Mouse (Mus musculus) liver (tissue): ENCODE results near the gene Rapgefl1.
A peak's percentile ranks its signal among the peaks of the same experiment; 100 is the strongest.

Experiments
- DNase-seq: peaks from one replicate; pipeline ENCODE4 v3.0.0-alpha.2; 2020; ENCODE audit warnings: mixed read lengths

Gene Rapgefl1

DNA sequence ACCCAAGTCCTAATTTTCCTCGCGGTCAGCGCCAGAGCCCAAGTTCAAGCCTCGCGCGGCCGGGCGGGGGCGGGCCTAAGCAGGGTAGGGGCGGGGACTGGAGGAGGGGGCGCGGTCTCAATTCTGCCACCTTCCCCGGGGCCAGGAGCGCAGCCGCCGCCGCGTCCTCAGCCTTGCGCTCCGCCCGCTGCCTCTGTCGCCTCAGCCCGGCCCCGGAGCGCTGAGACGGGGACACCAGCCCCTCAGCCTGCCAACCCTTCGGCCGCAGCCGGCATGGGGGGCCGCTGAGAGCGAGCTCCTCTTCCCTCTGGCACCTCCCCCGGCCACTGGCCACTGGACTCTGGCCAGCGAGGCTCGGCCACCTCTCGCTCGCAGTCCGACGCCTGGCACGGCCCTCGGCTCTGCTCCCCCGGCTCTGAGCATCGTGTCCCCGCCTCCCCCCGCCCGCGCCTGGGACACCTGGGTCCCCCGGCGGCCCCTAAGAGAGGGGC is at the start of gene Rapgefl1:
TSS of gene Rapgefl1 (plus strand) at position 135 of the 491 bp plus-strand sequence.
- peak; percentile 85 for DNase-seq

DNA sequence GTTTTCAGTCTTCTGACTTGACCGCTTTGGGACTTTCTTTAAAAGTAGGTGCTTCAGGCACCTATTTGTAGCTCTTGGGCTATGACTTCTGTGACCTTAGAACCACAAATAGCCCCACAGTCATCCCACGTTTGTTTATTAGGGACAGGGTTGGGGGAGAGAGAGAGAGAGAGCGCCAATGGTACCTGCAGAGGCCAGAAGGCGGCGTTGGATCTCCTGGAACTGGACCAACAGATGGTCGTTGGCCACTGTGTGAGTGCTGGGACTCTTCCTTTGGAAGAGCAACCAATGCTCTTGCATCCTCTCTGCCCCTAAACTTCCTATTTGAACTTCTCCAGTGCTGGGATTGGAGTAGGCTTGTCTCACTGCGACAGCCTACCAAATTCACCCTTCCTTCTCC is 49.4 kb upstream of the Rapgefl1 start:
- no peak for DNase-seq

DNA sequence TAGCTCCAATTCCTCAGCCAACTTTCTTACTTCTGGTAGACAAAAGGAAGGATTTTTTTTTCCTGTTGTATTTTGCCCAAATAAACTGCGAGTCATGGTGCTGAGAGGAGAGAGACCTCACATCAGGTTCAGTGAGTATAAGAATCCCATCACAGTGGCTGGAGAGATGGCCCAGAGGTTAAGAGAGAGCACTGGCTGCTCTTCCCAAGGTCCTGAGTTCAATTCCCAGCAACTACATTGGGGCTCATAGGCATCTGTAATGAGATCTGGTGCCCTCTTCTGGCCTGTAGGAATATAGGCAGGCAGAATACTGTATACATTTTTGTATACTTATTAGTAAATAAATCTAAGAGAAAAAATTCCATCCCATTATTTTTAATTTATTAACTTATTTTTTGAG is 48.9 kb upstream of the Rapgefl1 start:
- no peak for DNase-seq

DNA sequence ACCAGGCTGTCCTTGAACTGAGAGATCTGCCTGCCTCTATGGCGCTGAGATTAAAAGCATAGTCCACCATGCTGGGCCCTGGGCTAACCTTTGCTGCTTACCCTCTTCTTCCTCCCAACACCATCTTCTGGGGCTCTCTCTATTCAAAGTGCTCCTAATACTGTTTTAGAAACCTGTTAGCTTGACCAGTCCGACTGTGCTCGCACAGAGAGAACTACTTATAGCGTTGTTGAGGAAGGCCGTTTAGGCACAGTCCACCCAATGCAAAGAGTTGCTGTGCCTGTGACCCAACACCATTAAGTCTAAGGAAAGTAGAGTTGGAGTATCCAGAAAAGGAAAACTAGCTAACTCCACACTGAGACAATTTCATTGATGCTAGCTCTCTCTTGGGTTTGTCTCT is 48.4 kb upstream of the Rapgefl1 start:
- no peak for DNase-seq

DNA sequence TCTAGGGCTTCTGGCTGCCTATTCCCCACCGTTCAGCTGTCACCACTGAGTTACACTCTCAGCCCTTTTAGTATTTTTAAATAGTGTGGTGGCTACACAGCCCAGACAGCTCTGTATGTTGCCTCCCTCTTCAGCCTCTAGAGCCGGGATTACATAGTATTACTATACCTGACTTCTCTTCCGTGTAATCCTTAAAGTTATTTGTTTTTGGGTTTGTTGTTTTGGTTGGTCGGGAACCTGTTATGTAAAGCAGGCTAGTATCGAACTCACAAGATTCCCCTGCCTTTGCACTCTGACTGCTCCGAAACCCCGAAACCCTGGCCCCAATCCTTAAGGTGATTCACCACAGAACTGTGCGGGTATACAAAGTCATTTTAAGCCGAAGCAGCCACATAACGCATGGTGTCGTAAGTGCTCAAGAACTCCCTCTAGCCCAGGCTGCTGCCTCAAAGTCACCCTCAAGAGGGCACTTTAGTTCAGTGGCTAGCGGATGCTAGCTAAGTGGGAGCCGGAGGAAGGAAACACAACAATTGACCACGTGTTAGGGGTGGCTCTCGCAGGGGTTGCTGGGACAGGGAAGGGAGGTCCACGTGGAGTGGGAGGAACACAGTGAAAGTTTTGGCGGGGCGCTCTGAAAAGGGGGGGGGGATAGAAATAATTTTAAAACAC is 47.9 kb upstream of the Rapgefl1 start:
- DNase-seq = peak; percentile 85

DNA sequence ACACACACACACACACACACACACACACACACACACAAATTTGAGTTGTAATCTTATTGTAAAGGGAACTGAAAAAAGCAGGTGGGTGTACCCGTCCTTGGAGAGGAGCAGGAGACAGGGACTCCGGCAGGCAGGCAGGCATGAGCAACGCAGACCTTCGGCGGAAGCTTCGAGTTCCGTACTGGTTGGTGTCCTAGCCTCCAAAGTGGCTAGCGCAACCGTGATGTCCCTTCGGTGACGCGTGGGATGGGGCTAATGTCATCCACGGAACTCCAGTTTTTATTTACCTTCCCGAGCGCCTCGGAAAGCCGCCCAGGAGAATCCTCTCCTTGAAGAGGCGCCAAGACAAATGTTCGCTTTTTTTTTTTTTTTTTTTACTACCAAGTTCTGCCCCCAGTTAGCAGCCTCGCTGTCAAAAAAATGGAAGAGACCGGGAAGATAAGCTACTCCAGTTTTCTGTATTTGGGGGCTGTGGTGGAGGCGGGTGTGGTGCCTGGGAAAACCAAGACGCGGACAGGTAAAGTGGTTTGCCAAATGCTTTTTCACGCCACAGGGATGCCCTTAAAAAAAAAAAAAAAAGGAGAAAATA is 47.3 kb upstream of the Rapgefl1 start:
- no peak for DNase-seq

DNA sequence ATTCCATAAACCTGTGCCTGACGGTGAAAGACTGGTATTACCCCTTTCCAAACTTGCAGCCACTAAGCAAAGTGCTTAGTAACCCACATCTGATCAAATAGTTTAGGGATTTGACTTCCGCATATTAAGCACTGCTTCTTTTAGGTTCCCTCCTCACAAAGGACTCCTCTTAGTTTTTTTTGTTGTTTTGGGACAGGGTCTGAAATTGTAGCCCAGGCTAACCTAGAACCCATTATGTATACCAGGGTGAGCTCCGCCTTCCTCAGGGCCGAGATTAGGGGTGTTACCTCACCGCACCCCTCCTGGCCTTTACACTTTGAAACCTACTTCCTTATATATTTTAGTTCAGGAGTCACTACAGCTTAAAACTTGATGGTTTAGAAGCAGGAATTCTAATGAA is 46.8 kb upstream of the Rapgefl1 start:
- DNase-seq = no peak

DNA sequence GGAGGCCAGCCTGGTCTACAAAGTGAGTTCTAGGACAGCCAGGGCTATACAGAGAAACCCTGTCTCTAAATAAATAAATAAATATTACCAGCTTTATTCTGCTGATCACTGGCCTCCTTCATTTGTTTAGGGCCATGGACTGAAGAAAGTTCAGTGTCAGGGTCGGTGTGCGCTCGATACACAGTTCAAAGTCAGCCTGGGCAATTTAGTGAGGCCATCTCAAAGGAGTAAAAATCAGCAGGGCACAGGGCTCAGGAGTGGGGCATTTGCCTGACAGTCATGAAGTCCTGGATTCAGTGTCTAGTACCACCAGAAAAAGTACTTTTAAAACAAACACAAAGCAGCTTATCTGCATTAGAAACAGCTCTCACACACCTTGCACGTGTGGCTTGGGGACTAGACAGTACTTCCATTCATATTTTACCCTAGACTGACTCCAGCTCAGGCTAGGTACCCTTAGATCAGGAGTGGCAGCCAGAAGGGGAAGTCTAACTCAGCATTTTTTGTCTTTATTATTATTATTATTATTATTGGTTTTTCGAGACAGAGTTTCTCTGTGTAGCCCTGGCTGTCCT is 45.9 kb upstream of the Rapgefl1 start:
- DNase-seq = no peak

DNA sequence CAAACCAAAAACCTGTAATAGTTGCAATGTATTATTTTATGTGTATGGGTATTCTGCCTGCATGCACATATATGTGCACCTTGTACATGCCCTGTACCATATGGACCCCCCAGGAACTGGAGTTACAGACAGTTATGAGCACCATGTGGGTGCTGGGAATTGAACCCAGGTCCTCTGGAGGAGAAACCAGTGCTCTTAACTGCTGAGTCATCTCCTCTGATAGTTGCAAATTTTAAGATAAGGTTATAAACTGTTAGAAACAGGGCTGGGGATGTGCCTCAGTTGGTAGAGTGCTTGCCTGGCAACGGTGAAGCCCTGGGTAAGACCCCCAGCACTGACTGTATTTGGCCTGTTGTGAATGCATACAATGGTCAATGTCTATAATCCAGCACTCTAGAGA is 45.1 kb upstream of the Rapgefl1 start:
- no peak for DNase-seq

DNA sequence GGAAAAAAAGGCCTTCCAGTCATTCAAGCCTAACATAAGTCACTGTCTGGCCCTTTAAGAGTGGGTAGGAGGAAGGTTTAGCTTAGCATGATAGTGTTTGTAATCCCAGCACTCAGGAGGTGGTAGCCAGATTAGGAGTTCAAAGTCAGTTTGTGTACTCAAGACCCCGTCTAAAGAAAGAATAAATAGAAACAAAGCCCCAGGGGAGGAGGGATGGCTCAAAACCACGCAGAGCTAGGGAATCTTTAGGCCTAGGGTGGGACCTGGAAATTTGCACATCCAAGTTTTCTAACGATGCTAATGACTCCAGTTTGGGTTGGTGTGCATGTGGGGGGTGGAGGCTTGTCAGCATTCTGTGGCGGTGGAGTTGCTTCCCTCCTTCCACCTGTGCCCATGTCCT is 44.5 kb upstream of the Rapgefl1 start:
- DNase-seq = no peak

DNA sequence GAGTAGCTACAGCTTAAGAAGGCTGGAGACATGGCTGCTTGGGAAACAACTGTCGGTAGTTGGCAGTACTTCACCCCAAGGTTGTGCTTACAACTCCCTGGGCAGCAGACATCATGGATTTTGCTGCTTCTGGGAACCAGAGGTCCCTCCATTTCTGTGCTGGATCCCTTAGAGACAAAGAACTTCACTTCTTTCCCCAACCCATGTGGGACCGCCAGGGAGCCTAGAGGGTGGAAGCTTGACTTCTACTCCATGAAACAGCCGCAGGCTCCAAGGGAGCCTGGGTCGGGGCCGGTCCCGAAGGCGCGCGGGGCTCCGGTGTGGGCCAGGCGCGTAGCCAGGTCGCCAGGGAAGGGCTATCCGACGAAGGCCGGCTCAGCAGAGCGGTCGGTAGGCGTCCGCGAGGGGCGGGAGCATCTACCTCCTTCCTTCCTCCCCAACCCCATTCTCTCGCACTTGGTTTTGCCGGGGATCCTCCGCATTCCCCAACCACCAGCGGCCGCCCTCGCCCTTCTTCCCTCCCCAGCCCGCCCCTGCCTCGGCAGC is 42.0 kb upstream of the Rapgefl1 start:
- no peak for DNase-seq

DNA sequence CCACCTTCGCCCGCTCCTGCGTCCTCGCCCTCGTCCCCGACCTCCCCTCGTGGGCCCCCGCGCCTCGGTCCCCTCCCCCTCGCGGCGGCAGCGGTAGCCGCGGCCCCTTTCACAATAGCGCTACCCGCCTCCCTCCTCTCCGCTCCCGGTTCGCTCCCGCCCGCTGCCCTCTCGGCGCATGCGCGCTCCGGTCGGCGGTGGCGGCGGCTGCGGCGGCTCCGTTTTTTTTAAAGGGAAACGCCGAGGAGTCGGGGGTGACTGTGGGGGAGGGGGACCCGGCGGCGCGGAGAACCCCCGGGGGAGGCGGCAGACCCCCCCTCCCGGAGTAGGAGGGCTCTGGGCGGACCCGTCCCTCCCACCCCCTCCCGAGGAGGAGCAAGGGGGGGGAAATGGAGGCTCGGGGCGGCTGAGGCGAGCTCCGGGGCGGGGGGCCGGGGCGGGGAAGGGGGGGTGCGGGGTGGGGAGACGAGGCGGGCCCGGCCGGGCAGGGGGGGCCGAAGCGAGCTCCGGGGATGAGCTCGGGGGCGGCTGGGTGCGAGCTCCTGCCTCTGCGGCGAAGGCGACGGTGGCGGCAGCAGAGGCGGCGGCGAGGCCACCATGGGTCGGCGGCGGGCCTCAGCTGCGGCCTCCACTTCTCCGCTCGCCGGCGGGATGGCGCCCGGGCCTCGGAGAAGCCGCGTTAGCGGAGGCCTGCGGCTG is 41.4 kb upstream of the Rapgefl1 start, which contains the start of gene Msl1:
TSS of gene Msl1 (plus strand) at position 502 of the 699 bp plus-strand sequence.
- peak; percentile 92 for DNase-seq

DNA sequence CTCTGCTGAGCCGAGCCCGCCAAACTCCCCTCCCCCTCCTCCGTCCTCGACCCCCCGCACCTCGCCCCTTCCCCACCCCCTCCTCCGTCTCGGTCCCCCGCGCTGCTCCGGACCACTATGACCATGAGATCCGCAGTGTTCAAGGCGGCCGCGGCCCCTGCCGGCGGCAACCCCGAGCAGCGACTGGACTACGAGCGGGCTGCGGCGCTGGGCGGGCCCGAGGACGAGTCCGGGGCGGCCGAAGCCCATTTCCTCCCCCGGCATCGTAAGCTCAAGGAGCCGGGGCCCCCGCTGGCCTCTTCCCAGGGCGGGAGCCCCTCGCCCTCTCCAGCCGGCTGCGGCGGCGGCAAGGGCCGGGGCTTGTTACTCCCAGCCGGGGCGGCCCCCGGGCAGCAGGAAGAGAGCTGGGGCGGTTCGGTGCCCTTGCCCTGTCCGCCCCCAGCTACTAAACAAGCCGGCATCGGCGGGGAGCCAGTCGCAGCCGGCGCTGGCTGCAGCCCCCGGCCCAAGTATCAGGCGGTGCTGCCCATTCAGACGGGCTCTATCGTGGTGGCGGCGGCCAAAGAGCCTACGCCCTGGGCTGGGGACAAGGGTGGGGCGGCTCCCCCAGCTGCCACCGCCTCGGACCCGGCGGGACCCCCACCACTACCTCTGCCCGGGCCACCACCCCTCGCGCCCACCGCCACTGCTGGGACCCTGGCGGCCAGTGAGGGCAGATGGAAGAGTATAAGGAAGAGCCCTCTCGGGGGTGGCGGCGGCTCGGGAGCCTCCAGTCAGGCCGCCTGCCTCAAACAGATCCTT is 40.7 kb upstream of the Rapgefl1 start:
- DNase-seq = peak; percentile 73

DNA sequence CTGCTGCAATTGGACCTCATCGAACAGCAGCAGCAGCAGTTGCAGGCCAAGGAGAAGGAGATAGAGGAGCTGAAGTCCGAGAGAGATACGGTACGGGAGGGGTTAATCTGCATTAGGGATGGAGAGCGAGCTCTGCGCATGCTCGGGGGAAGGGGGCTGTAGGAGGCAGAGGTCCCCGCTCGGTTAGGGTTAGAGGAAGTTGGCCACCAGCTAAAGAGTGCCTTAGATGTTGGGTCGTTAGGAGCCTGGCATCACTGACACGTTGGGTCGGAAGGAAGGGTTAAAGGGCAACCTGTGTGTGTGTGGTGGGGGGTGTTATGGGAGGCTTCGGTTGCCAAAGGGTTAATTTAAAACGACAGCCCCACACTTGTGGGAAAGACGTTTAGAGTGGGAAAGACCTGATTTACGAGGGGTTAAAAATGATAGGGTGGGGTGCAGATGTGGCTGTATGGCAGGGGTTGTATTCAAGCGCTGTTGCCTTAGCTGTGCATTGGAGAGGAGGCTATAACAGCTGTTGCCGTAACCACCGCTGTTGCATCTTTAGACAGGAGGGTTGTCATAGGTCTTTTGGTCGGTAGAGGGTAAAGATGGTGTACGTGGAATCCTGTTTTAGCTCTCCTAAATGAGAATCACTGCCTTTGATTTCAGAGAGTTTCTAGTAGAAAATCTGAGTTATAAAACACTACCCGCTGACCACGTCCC is 39.9 kb upstream of the Rapgefl1 start:
- peak; percentile 69 for DNase-seq

DNA sequence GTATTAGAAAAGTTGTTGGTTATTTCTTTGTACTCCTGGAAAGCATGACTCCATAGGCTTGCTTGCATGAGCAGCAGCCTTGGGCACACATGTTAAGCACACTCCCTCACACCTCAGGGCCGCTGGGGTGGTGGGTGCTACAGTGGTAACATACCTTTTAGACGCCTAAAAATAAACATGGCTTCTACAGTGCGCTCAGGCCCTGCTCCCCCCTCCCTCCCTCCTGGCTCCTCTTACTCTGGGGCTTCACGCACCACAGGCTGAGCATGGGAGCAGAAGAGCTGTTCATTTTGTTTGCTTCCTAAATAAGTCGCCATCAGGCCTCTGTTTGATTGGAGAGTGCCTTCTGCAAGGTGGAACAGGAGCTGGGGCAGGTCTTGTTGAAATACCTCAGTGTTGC is 39.3 kb upstream of the Rapgefl1 start:
- no peak for DNase-seq

DNA sequence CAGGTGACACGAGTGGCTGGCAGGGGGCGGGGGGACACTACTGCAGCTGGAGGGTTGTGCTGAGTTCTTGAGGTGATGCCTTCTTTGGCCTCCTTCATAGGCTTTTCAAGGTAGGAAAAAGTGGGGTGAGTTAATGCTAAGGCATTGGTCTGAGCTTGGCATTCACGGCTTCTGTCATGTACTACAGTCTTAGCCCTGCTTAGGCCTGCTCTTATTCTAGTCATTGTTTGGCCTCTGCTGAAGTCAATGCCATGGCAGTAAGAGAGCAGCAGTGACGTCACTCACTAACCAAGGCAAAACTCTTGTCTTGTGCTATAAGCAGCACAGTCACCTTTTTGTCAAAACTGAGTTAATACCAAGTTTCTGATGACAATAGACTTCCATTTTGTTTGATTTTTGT is 38.7 kb upstream of the Rapgefl1 start:
- DNase-seq = no peak

DNA sequence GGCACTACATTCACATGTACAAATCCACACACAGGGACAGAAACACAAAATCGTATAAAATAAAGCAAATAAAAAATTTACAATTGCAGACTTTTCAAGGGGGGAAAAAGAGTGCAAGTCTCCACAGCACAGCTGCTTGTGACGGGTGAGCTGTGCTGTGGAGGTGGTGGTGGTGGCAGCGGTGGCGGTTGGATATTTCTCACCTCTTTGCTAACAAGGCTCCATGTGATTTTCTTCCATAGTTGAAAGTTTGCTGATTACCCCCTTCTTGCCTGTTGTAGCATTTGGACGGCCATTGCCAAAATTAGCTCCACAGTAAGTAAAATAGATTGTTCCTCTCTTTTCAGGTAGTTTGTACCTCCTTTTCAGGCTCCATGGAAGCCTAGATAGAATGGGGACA is 32.0 kb upstream of the Rapgefl1 start, which contains the start of gene Casc3:
TSS of gene Casc3 (plus strand) at position 301 of the 400 bp plus-strand sequence.
- DNase-seq = no peak

DNA sequence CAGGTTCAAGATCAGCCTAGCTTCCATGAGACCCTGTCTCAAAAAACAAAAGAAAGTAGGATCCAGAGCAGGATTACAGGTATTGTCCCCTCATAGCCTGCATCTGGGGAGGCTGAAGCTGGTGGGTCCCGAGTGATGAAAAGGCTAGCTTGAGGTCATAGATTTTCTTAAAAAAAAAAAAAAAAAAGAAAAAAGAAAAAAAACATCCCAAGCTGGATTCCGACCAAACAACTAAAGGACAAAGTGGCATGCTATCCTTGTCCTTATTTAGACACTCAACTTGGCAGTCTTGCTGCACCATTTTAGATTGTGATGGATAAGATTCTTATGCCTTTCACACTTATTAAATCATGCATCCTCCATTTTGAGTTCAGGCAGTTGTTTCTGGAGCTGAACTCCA is 28.2 kb upstream of the Rapgefl1 start:
- DNase-seq = no peak

DNA sequence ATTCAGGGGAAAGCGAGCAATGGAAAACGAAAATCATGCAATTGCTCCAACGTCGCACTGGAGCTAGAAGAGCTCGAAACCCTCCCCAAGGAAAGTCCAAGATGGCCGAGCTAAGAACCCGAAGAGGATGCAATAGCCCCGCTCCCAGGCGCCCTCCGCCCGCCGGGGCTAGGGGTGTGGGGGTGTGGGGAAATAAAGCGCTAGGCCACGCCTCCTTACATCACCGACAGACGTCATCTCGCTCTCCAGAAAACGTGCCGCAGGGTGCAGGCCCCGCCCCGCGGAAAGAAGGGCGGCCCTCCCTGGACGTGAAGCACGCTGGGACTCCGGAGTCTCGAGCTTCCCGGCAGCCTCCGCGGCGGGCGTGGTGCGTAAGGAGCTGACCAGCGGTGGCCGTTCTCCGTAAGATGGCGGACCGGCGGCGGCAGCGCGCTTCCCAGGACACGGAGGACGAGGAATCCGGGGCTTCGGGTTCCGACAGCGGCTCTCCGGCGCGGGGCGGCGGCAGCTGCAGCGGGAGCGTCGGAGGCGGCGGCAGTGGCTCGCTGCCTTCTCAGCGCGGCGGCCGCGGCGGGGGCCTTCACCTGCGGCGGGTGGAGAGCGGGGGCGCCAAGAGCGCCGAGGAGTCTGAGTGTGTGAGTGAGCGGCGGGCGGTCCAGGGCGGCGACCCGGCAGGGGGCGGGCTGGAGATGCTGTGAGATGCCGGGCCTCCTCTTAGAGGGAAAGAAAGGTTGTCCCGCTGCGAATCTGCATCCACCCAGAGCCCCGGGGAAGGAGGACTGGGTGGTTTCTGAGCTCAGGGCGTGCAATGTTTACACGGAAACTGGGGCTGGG is 26.9 kb upstream of the Rapgefl1 start:
- peak; percentile 99 for DNase-seq

DNA sequence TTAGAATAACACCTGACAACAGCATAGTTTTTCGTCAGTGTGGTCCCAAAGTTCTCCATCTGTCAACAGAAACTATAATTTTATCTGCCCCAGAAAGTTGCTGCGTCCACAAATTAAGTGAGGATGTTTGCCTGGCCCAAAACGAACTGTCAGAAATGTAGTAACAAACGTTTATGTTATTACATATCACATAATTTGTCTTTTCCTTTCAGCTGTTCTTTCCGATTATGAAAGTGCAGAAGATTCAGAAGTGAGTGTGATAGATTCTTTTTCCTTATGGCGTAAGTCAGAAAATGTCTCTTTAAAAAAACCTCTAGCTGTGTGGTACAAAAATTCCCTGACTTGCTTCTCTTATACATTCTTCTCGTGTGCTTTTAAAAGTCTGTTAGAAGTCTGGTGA is 25.9 kb upstream of the Rapgefl1 start:
- DNase-seq = no peak

DNA sequence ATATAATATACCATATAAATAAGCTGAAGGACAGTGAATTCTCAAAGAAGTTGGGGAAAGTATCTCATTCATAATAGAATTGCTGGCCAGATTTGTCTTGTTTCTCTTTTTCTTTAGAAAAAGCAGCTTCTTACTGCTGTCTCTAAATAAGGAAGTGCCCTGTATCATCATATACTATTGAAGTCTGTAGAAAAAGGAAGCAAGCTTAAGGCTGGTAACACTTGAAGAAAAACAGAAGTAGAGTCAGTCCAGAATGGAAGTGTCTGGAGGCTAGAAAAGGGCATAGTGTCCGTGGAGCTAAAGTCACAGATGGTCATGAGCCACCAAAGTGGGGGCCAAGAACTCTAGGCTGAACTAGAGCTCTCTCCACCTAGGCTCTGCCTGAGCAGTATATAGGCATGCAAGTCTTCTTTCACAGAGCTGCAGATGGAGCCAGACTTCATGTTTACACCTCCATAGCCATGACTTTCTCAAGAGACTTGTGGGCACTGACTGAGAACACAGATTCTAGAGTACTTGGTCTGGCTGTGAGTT is 19.8 kb upstream of the Rapgefl1 start:
- DNase-seq = no peak
